Mouse (Mus musculus) spleen, postnatal 14 days (tissue): Measurements from ENCODE around the gene Rgs12.

Experiments used
- DNase-seq, 2 experiments: peaks; one replicate each; pipeline ENCODE4 v3.0.0; 2021 to 2022; ENCODE audit warnings: low spot score in 2 of 2

Gene Rgs12

GRCm38 (mm10) chr5:35029755-35030154 is 80.5 kb downstream of the Rgs12 start:
- DNase-seq = no peak

- peak; percentile 31 to 51 for DNase-seq
These were observed 83.8 kb downstream of the Rgs12 start for GRCm38 (mm10) chr5:35033068-35033467.

GRCm38 (mm10) chr5:35033619-35034018 is 84.4 kb downstream of the Rgs12 start:
- no peak for DNase-seq

GRCm38 (mm10) chr5:35035141-35035540 is 85.9 kb downstream of the Rgs12 start:
- DNase-seq = no peak

DNA sequence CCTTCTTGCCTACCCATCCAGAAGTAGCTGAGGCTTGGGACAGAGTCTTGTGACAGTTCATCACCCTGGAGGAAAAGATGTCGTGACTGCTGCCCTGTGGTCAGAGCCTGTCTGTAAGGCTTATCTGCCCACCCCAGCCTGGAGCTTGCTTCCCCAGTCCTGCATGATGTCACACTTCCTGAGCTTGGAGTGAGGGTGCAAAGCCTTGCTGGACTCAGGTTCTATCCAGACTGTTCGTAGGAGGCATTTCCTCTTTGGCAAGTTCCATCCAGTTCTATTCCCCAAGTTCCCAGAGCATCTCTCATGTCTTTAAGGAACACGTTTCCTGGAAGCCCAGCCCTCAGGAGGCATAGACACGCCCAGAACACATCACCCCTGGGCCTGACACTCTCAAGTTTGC is 86.5 kb downstream of the Rgs12 start:
- no peak for DNase-seq

GRCm38 (mm10) chr5:35037438-35037837 is 88.2 kb downstream of the Rgs12 start:
- no peak for DNase-seq

GRCm38 (mm10) chr5:35041268-35041829 is 92.1 kb downstream of the Rgs12 start, which contains the start of gene Hgfac:
Gene Hgfac (plus strand): TSS chr5:35041509.
- DNase-seq = no peak

DNA sequence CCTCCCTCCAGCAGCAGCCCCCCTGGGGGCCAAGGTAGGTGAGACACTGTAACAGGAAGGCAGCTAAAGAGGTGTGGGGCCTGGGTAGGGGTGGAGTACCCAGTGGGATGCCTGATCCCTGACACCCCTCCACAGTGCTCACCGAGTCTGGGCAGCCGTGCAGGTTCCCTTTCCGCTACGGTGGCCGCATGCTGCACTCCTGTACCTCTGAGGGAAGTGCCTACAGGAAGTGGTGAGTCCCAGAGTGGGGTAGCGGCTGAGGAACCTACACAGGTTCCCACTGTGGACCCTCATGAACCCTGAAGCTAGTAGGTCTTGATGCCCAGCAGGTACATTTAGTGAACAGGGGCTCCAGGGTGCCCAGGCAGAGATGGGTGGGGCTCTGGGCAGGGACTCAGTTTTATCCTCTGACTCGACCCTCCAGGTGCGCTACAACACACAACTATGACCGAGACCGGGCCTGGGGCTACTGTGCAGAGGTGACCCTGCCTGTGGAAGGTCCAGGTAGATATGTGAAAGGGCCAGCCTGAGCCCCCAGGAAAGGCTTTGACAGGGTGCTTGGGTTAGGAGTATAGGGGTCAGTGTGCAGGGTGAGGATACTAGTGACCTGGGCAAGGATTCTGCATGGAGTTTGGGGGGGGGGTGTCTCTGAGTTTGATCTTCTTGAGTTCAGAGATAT is 93.3 kb downstream of the Rgs12 start:
- DNase-seq = no peak

DNA sequence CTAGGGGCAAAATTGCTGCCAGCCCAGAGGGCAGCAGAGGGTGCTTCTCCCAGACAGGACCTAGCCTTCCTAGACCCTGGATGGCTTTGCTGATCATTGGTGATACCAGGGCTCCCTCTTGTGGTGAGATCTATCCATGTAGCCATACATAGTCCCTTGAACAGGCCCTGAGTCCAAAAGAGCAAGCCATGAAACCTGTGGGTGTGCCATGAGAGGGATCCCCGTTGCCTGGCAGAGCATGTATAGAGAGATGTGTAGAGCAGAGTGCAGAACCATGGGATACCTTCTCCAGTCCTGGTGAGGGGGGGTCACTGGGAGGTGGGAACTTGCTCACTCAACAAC is 93.8 kb downstream of the Rgs12 start:
- peak; percentile 30 to 62 for DNase-seq

DNA sequence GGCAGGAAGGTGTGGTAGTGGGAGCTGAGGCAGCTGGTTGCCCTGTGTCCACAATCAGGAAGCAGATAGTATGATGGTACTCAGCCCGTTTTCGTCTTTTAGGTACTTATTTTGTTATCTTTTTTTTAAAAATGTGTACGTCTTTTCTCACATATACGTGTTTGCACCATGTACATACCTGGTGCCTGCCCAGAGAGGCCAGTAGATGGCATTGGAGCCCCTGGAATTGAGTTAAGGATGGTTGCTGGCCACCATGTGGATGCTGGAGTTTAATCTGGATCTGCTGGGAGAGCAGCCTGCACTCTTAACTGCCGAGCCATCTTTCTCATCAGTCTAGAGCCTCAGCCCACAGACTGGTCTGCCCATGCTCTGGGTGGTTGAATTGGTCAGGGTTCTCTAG is 101.3 kb downstream of the Rgs12 start:
- DNase-seq = no peak

DNA sequence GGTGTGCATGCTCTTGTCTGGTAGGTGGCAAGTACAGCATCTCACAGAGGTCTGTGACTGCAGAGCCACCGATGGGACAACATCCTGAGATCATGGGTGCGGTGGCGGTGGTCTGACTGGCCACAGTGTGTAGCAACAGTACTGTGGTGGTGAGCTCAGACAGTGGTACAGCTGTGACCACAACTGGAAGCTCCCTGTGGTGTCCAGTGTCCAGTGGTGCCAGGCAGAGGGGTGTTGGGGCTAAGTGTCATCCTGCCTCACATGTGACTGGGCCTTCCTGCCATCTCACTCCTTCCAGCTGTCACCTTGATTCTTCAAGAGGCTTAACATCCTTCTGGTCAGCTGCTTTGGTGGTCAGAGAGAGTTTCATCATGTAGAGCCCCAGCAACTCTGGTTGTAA is 105.4 kb downstream of the Rgs12 start:
- no peak for DNase-seq

- DNase-seq = no peak
These were observed 105.8 kb downstream of the Rgs12 start for GRCm38 (mm10) chr5:35055076-35055475.

DNA sequence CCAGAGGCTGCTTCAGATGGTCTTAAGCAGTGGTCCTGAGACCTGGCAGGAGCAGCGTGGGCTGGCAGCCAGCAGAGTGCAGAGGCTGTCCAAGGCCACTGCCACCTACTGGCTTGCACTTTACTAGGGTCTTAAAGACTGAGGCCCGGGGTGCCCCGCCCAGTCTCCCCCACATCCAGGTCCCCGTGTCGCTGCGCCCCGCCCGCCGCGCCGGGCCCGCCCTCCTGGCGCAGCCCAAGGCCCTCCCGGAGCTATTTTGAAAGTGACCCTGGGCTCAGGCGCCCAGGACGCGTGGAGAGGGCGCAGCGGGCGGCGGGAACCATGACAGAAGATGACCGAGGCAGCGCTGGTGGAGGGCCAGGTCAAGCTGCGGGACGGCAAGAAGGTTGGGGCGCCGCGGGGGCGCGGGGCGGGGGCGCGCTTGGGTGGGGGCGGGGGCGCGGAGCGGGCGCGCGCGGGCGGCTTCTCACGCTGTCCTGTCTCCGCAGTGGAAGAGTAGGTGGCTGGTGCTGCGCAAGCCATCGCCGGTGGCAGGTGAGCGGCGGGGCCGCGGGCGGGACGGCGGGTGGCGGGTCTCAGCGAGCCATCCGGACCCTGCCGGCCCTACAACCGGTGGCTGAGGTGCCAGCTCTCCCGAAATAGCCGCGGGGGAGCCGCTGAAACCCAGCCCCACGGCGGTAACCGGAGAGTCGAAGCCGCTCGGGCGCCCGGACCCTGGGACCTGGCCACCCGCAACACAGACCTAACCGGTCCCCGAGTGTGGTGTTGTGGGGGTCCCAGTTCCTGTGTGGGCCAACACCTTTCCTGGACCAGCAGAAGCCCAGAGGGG is 107.6 kb downstream of the Rgs12 start, which contains the start of gene Dok7:
Dok7 (plus strand) TSS at position 163 of the 829 bp plus-strand sequence.
- no peak for DNase-seq

GRCm38 (mm10) chr5:35057582-35057981 is 108.3 kb downstream of the Rgs12 start:
- DNase-seq = no peak

DNA sequence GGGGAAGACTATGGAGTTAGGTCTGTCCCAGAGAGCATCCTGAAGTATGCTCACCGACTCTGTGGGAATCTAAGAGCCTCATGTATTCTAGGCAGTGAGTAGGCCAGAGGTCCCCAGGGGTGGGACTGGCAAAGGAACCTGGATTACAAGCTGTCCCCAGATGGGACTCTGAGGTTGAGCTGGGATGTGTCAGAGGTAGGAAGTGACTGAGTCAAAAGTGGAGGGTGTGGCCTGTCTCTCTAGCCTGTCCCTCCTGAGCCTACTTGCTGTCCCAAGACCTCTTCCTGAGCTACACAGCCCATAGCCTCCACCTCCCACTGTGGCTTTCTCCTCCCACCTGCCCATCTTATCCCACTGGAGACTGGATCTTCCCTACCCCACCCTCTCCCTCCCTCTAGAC is 109.0 kb downstream of the Rgs12 start:
- DNase-seq = no peak

GRCm38 (mm10) chr5:35060098-35060497 is 110.9 kb downstream of the Rgs12 start:
- no peak for DNase-seq

GRCm38 (mm10) chr5:35069841-35070240 is 120.6 kb downstream of the Rgs12 start:
- no peak for DNase-seq

DNA sequence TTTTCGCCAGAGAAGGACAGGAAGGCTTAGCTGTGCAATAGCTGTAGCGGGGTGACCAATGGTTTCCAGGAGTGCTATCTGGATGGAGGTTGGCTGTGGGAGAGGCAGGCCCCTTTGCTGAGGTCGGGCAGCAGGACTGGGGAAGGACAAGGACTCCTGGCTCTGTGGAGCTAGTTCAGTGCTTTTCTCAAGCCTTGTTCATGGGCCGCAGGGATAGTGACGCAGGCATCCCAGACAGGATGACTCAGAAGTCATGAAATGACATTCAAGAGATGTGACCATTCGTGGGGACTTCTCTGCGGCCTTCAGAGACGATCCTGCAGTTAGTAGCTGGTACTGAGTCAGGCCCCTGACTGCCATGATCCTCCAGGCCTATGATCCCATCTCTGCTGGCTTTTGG is 121.1 kb downstream of the Rgs12 start:
- DNase-seq = no peak

DNA sequence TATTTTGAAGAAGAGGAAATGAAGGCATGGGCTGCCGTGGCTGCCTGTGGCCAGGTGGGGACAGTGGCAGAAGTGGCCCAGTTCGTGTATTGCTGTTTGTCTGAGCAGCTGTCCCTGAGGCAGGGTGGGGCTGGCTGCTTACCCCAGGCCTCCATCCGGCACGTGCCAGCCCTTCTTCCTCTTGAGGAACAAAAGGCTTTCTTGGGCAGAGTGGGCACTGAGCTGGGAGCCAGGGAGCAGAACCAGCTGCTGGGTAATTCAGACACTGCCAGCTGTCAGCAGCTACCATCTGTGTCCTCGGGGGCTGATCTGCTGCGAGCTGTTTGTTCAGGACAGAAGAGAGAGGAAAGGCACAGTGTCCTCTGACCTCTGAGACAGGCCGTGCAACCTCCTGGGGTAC is 121.7 kb downstream of the Rgs12 start:
- no peak for DNase-seq

DNA sequence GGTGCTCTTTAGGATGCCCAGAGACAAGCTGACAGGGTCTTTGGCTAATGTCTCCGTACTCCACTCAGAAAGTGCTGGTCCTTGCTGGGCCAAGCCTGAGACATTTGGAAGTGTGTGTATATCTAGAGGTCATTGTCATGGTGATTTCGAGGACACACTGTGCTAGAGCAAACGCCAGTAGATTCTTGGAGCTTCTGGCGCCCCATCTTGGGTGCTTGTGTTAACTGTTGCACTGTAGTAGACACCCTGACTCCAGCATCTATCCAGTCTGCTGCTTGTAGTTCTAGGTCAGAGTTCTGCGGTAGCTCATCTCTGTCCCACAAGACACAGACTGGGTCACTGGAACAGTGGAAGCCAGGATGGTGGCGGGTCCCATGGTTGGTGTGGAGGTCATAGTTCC is 122.6 kb downstream of the Rgs12 start:
- DNase-seq = no peak

GRCm38 (mm10) chr5:35073235-35073634 is 124.0 kb downstream of the Rgs12 start:
- DNase-seq = no peak

GRCm38 (mm10) chr5:35073992-35074391 is 124.7 kb downstream of the Rgs12 start:
- no peak for DNase-seq

- no peak for DNase-seq
These were observed 127.1 kb downstream of the Rgs12 start for GRCm38 (mm10) chr5:35076369-35076768.
